Mouse (Mus musculus) lung, adult 2 months (tissue): ENCODE measurements at regions not wholly inside any gene's neighbourhood (a gene's known extent, or its start where the extent isn't known, plus 50 kb on each side); places are given as distances from the start of the nearest gene placed in this dataset.

Source experiments
- DNase-seq: peaks from one replicate; pipeline ENCODE4 v3.0.0; 2022
- H3K4me1 ChIP-seq: fragments of 200-500 bp; 2 replicates; pipeline ENCODE4 v1.6.1; 2011; ENCODE audit warnings: low read length; ENCODE audit not compliant: control insufficient read depth, insufficient read depth
- H3K4me3 ChIP-seq: fragments of 200-500 bp; replicated peaks from 2 replicates; pipeline ENCODE3; 2011; ENCODE audit warnings: low read depth, mild to moderate bottlenecking, control low read depth, low read length; ENCODE audit errors: extremely low read depth
- CTCF ChIP-seq: fragments of 200-500 bp; IDR thresholded peaks from 2 replicates; pipeline ENCODE4 v1.5.1; 2011; ENCODE audit warnings: mild to moderate bottlenecking, low read length, control low read depth; ENCODE audit not compliant: insufficient read depth
- POLR2A ChIP-seq: fragments of 200-500 bp; IDR thresholded peaks from 2 replicates; pipeline ENCODE4 v1.6.1; 2011; ENCODE audit warnings: low read depth, mild to moderate bottlenecking, control low read depth, low read length, borderline replicate concordance; ENCODE audit errors: extremely low read depth
- WGBS: fragments of 180-500 bp; shearing (Covaris S2); methylation state at CpG from one replicate; pipeline ENCODE4 v1.1.7; 2018; 5-methylcytosine and 5-hydroxymethylcytosine counted together

GRCm38 (mm10) chr13:99119941-99120340 is 64.7 kb upstream of the Zfp366 start:
- TF ChIP-seq POLR2A = no peak
- no peak for TF ChIP-seq CTCF
- Histone ChIP-seq H3K4me3 (no peak overlapping the region), H3K4me1 (peaks cover 4% of the 10 kb centered on the region)
- WGBS = 87% methylated on average over 3 of the region's 3 CpGs
- no peak for DNase-seq

GRCm38 (mm10) chr13:99118901-99119300 is 65.7 kb upstream of the Zfp366 start:
- 72% methylated on average over 7 of the region's 7 CpGs for WGBS
- Histone ChIP-seq H3K4me3 (no peak overlapping the region), H3K4me1 (no peaks in the 10 kb centered on the region)
- no peak for DNase-seq
- TF ChIP-seq CTCF (no peak), POLR2A (no peak)

- TF ChIP-seq POLR2A (no peak), CTCF (no peak)
- H3K4me3 ChIP-seq = no peak overlapping the region
- WGBS = 71% methylated on average over 7 of the region's 7 CpGs
- H3K4me1 ChIP-seq = no peaks in the 10 kb centered on the region
- no peak for DNase-seq
These were observed 69.1 kb upstream of the Zfp366 start for GRCm38 (mm10) chr13:99115541-99115940.

- WGBS = 41% methylated on average over 3 of the region's 3 CpGs
- DNase-seq = no peak
- TF ChIP-seq CTCF (no peak), POLR2A (no peak)
- no peaks in the 10 kb centered on the region for H3K4me1 ChIP-seq
- no peak overlapping the region for H3K4me3 ChIP-seq
These were observed 70.1 kb upstream of the Zfp366 start for GRCm38 (mm10) chr13:99114565-99114964.

GRCm38 (mm10) chr13:99111736-99112386 is 72.8 kb upstream of the Zfp366 start:
- TF ChIP-seq CTCF = no peak
- no peak for TF ChIP-seq POLR2A
- Histone ChIP-seq H3K4me1 (no peaks in the 10 kb centered on the region), H3K4me3 (no peak overlapping the region)
- WGBS = 49% methylated on average over 1 of the region's 1 CpGs
- DNase-seq = no peak

- TF ChIP-seq CTCF (no peak), POLR2A (no peak)
- no peak for DNase-seq
- no peak overlapping the region for H3K4me3 ChIP-seq
- 68% methylated on average over 4 of the region's 4 CpGs for WGBS
- H3K4me1 ChIP-seq = no peaks in the 10 kb centered on the region
These were observed 76.6 kb upstream of the Zfp366 start for GRCm38 (mm10) chr13:99107983-99108382.

GRCm38 (mm10) chr13:99102089-99102681 is 82.4 kb upstream of the Zfp366 start:
- DNase-seq = no peak

GRCm38 (mm10) chr13:99100430-99101409 is 83.9 kb upstream of the Zfp366 start:
- DNase-seq = no peak
- H3K4me3 ChIP-seq = no peak overlapping the region
- TF ChIP-seq POLR2A (no peak), CTCF (no peak)
- WGBS = 56% methylated on average over 25 of the region's 25 CpGs
- H3K4me1 ChIP-seq = no peaks in the 10 kb centered on the region; the same call in 1 of the 2 replicates

More at GRCm38 (mm10) chr13:99102089-99102681, 82.4 kb upstream of the Zfp366 start:
- Histone ChIP-seq H3K4me1 (no peaks in the 10 kb centered on the region; the same call in 1 of the 2 replicates), H3K4me3 (peak overlapping the region; percentile 32)
- WGBS = 59% methylated on average over 9 of the region's 9 CpGs
- no peak for TF ChIP-seq CTCF
- no peak for TF ChIP-seq POLR2A

GRCm38 (mm10) chr13:99099794-99100429 is 84.7 kb upstream of the Zfp366 start:
- no peak overlapping the region for H3K4me3 ChIP-seq
- 68% methylated on average over 6 of the region's 6 CpGs for WGBS
- no peaks in the 10 kb centered on the region; the same call in 1 of the 2 replicates for H3K4me1 ChIP-seq
- DNase-seq = no peak
- TF ChIP-seq POLR2A = no peak
- no peak for TF ChIP-seq CTCF
